Mouse (Mus musculus): Measurements from ENCODE around the gene Rora.

DNA sequence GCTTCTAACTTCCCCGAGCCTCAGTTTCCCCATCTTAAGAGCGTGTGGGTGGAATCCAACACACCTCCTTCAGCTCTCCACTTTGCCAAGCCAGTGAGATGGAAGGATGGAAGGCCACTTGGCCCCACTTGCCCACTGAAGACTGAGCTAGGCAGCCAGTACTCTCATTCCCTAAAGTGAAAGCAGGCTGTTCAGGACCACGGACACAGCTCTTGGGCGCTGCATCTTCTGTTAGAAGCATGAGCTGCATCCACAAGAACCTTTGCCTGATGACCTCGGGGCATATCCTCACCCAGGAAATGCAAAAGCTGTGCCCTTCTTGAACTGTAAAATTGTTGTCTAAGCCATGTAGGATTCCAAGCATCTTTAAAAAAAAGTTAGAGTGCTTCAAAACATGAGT lies 54.0 kb downstream of the Rora start:
- TF ChIP-seq POLR2A (IDR thresholded peaks at IDR 0.05; ENCODE audit: extremely low read depth, insufficient read depth, low read length) (no peak), CTCF (IDR thresholded peaks at IDR 0.05; ENCODE audit: low read depth, low read length) (no peak)
